In genomic region chr2:153463257-153463656, GRCm38 (mm10) we compare ENCODE assay signal across 22 mouse cellular contexts. TPM values are rescaled to one million over a fixed set of nuclear protein-coding genes. Genes with fewer than 3 reads are reported as not detected.
DNase-seq lines count a peak whose midpoint lies in the region; ATAC-seq and TF ChIP-seq lines count a peak whose summit lies in the region.
"Had no signal": no experiment of that assay in that cellular context is flagged by ENCODE, and none has a peak within 500 bp of the region (broad histone marks: within the 10 kb centered on the region; RNA-seq: fewer than 3 reads in every experiment).

No protein-coding gene starts in this region.

- 83% methylated on average over 3 of the region's 3 CpGs for WGBS in intestine, postnatal 0 days
- WGBS in intestine, embryonic 16.5 days = 84% methylated on average over 3 of the region's 3 CpGs

- peak; percentile 63 for TF ChIP-seq CTCF in intestine, postnatal 0 days (IDR thresholded peaks at IDR 0.05; ENCODE audit: low read depth)

- H3K27ac ChIP-seq in intestine, postnatal 0 days (ENCODE audit: low read depth, low read length) = no peak overlapping the region
- H3K27ac ChIP-seq in intestine, embryonic 16.5 days (ENCODE audit: low read length) = no peak overlapping the region
- H3K27ac ChIP-seq: embryonic facial prominence, embryonic 15.5 days; hindbrain, embryonic 13.5 days; midbrain, embryonic 13.5 days had no signal

- H3K4me3 ChIP-seq in intestine, postnatal 0 days (ENCODE audit: low read depth, low read length) = no peak overlapping the region
- H3K4me3 ChIP-seq in intestine, embryonic 16.5 days (ENCODE audit: low read length) = no peak overlapping the region
- H3K4me3 ChIP-seq: embryonic facial prominence, embryonic 15.5 days; hindbrain, embryonic 13.5 days; liver, embryonic 13.5 days; midbrain, embryonic 13.5 days had no signal

- no peak for ATAC-seq in intestine, postnatal 0 days
- ATAC-seq in intestine, embryonic 16.5 days = no peak
- ATAC-seq: midbrain, embryonic 13.5 days had no signal

- H3K27me3 ChIP-seq in intestine, postnatal 0 days (replicated peaks; ENCODE audit: control insufficient read depth, insufficient read depth, low read length) = no peaks in the 10 kb centered on the region
- H3K27me3 ChIP-seq in intestine, embryonic 16.5 days (replicated peaks; ENCODE audit: control insufficient read depth, insufficient read depth, low read length) = no peaks in the 10 kb centered on the region
- H3K27me3 ChIP-seq: embryonic facial prominence, embryonic 15.5 days; hindbrain, embryonic 13.5 days; liver, embryonic 13.5 days; midbrain, embryonic 13.5 days had no signal

- no peak overlapping the region for H3K9ac ChIP-seq in intestine, postnatal 0 days (ENCODE audit: low read depth, low read length)
- H3K9ac ChIP-seq in intestine, embryonic 16.5 days (ENCODE audit: low read depth, low read length) = no peak overlapping the region
- H3K9ac ChIP-seq: embryonic facial prominence, embryonic 15.5 days; hindbrain, embryonic 13.5 days; liver, embryonic 13.5 days; midbrain, embryonic 13.5 days had no signal

- no peak overlapping the region for H3K4me2 ChIP-seq in intestine, postnatal 0 days (replicated peaks; ENCODE audit: low read depth)
- H3K4me2 ChIP-seq in intestine, embryonic 16.5 days (ENCODE audit: low read depth, low read length) = no peak overlapping the region
- H3K4me2 ChIP-seq: embryonic facial prominence, embryonic 15.5 days; hindbrain, embryonic 13.5 days; liver, embryonic 13.5 days; midbrain, embryonic 13.5 days had no signal

- H3K4me1 ChIP-seq in intestine, postnatal 0 days (replicated peaks; ENCODE audit: control insufficient read depth, insufficient read depth, low read length) = no peaks in the 10 kb centered on the region
- H3K4me1 ChIP-seq in intestine, embryonic 16.5 days (ENCODE audit: control insufficient read depth, insufficient read depth, low read length) = peaks cover 6% of the 10 kb centered on the region; the same call in 1 of the 2 replicates

- H3K9me3 ChIP-seq in intestine, postnatal 0 days (ENCODE audit: control insufficient read depth) = no peaks in the 10 kb centered on the region
- no peaks in the 10 kb centered on the region for H3K9me3 ChIP-seq in intestine, embryonic 16.5 days (ENCODE audit: control insufficient read depth, low read length)
- H3K9me3 ChIP-seq: embryonic facial prominence, embryonic 15.5 days; G1E; hindbrain, embryonic 13.5 days; liver, embryonic 13.5 days; midbrain, embryonic 13.5 days had no signal

- H3K36me3 ChIP-seq in intestine, postnatal 0 days (ENCODE audit: control insufficient read depth, insufficient read depth) = peaks cover 6% of the 10 kb centered on the region; the same call in 1 of the 2 replicates
- H3K36me3 ChIP-seq in intestine, embryonic 16.5 days (ENCODE audit: control insufficient read depth, insufficient read depth, low read length) = no peaks in the 10 kb centered on the region
- H3K36me3 ChIP-seq: embryonic facial prominence, embryonic 15.5 days had no signal

- DNase-seq in retina, postnatal 1 day = peak; percentile 37
- DNase-seq in retina, embryonic 14.5 days (ENCODE audit: low spot score) = no peak
- peak; percentile 24 for DNase-seq in NIH3T3 (ENCODE audit: low read depth)
- DNase-seq in cerebellum, adult 8-10 months = no peak
- DNase-seq in right cerebral cortex, postnatal 25 days = no peak
- DNase-seq: adrenal gland, postnatal 36 days; cerebellum, postnatal 36 days; kidney, adult 18-20 months; kidney, postnatal 36 days; left cerebral cortex, postnatal 4 days; liver, embryonic 13.5 days; lung, postnatal 4 days; thymus, postnatal 14 days had no signal

RNA-seq across cellular contexts. Expression of gene 4930404H24Rik, which starts 29.3 kb away (rescaled TPM):
- polyA plus RNA-seq in intestine, postnatal 0 days (2015; fragmentation: Nextera tagmentation; extraction: Ambion mirVana) = not detected in 2 replicates
- not detected in 2 replicates for polyA plus RNA-seq in intestine, embryonic 16.5 days (2015; fragmentation: Nextera tagmentation; extraction: Ambion mirVana)
- polyA plus RNA-seq: embryonic facial prominence, embryonic 15.5 days; forebrain, embryonic 11.5 days; G1E; heart, embryonic 16.5 days; hindbrain, embryonic 13.5 days; liver, embryonic 13.5 days; midbrain, embryonic 13.5 days; stomach, embryonic 14.5 days had no signal

Comparison
In these comparisons a context has a peak if more than half of its experiments do, and no peak if none do; other contexts are left out.
1. DNase-seq: peak in retina, postnatal 1 day (single experiment) and NIH3T3 (single experiment); none in retina, embryonic 14.5 days (single experiment), cerebellum, adult 8-10 months (single experiment) and right cerebral cortex, postnatal 25 days (single experiment).